Mouse (Mus musculus) lung, embryonic 16.5 days (tissue): ENCODE data around the gene Anapc7. TPM values are rescaled to one million over a fixed set of nuclear protein-coding genes. Genes with fewer than 3 reads are reported as not detected.

ENCODE experiments used
- ATAC-seq: fragments of 200-750 bp; cut with Nextera tagmentation; 2 replicates; pipeline ENCODE4 v1.8.0; 2017; ENCODE audit warnings: low read depth, mild to moderate bottlenecking, moderate library complexity
- H3K27ac ChIP-seq: fragments of 300-500 bp; sonication (generic); 2 replicates; pipeline ENCODE4 v1.5.1; 2014; ENCODE audit warnings: mild to moderate bottlenecking, control low read depth, low read length
- H3K27me3 ChIP-seq: fragments of 300-500 bp; sonication (generic); 2 replicates; pipeline ENCODE4 v1.6.1; 2014; ENCODE audit warnings: low read depth, low read length, mixed read lengths; ENCODE audit not compliant: control insufficient read depth, insufficient read depth
- H3K36me3 ChIP-seq: fragments of 300-500 bp; sonication (generic); 2 replicates; pipeline ENCODE4 v1.6.1; 2014; ENCODE audit warnings: low read length; ENCODE audit not compliant: control insufficient read depth, insufficient read depth
- H3K4me1 ChIP-seq: fragments of 300-500 bp; sonication (generic); replicated peaks from 2 replicates; pipeline ENCODE4 v1.6.1; 2014; ENCODE audit warnings: low read length, mixed read lengths; ENCODE audit not compliant: control insufficient read depth, insufficient read depth
- H3K4me2 ChIP-seq: fragments of 300-500 bp; sonication (generic); 2 replicates; pipeline ENCODE4 v1.6.1; 2014; ENCODE audit warnings: low read depth, low read length, control low read depth
- H3K4me3 ChIP-seq: fragments of 300-500 bp; sonication (generic); 2 replicates; pipeline ENCODE4 v1.5.1; 2014; ENCODE audit warnings: mild to moderate bottlenecking, low read length, control low read depth
- H3K9ac ChIP-seq: fragments of 300-500 bp; sonication (generic); 2 replicates; pipeline ENCODE4 v1.6.1; 2014; ENCODE audit warnings: low read length, control low read depth
- H3K9me3 ChIP-seq: fragments of 300-500 bp; sonication (generic); 2 replicates; pipeline ENCODE4 v1.6.1; 2016; ENCODE audit warnings: low read length; ENCODE audit not compliant: control insufficient read depth
- WGBS: fragments of 180-500 bp; shearing (Covaris S2); extraction: QIAGEN DNeasy Blood & Tissue Kit; methylation state at CpG from one replicate; pipeline ENCODE4 v1.1.7; 2014; 5-methylcytosine and 5-hydroxymethylcytosine counted together
- polyA plus RNA-seq: library from polyadenylated mRNA; unstranded; fragments of >200 nt; fragmentation: Nextera tagmentation; extraction: Ambion mirVana; gene quantifications from 2 replicates; pipeline ENCODE4 v1.2.1, GENCODE M21; 2015

Anapc7 gene
- polyA plus RNA-seq, 1 experiment from 2014 or later: 44.0 TPM

DNA sequence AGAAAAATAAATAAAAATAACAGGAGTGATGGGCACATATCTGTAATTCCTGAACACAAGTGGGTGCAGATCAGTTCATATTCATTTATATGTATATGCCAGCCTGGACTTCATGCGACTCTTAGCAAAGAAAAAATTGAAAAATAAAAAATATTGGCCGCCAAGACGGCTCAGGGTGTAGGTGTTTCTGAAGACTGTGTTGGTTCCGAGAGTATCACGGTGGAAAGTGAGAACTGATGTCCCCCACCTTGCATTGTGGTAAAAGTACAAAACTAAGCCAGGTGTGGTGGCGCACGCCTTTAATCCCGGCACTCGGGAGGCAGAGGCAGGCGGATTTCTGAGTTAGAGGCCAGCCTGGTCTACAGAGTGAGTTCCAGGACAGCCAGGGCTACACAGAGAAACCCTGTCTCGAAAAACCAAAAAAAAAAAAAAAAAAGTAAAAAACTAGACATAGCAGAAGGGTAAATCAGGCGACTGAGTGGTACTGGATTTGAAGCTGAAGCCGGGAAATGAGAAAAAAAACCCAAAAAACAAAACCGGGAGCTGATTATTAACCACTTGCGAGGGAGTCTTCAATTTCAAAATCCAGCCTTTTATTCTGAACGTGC is 30.2 kb upstream of the Anapc7 start:
- Histone ChIP-seq H3K27me3 (no peaks in the 10 kb centered on the region), H3K27ac (no peak overlapping the region), H3K4me2 (peak overlapping the region; percentile 37), H3K9ac (no peak overlapping the region; the same call in 1 of the 2 replicates), H3K9me3 (no peaks in the 10 kb centered on the region), H3K4me1 (peaks cover 9% of the 10 kb centered on the region; the same call in 1 of the 2 replicates), H3K36me3 (0 out of 2 replicates have a peak, but pooled peaks cover 2% of the 10 kb centered on the region), H3K4me3 (peak overlapping the region; percentile 97)
- WGBS: 48% methylated on average over 15 of the region's 16 CpGs
- no peak for ATAC-seq

DNA sequence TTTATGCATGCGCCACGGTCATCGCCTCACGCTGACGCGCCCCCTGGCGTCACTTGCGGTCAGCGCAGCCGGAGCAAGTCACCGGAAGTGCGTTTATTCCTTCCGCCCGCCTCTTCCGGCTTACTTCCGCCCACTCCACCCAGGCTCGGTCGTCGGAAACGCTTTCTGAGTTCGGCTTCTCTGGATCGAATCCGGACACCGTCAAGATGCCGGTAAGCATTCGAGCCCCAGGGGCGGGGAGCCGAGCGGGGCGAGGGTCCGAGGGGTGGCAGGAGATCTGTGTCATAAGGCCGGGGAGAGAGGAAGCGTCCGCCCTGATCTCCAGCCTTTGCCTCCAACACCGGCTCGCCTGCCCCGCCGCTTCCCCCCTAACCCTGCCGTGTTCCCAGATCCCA is 29.7 kb upstream of the Anapc7 start, which contains the start of gene Arpc3:
Arpc3 (plus strand) TSS at position 93 of the 395 bp plus-strand sequence.
- Histone ChIP-seq H3K4me1 (peaks cover 9% of the 10 kb centered on the region; the same call in 1 of the 2 replicates), H3K9me3 (no peaks in the 10 kb centered on the region), H3K27ac (peak within 1 kb of the TSS; percentile 55; the same call in 1 of the 2 replicates), H3K9ac (peak within 1 kb of the TSS; percentile 92), H3K27me3 (no peaks in the 10 kb centered on the region), H3K4me2 (peak within 1 kb of the TSS; percentile 90), H3K36me3 (0 out of 2 replicates have a peak, but pooled peaks cover 2% of the 10 kb centered on the region), H3K4me3 (peak within 1 kb of the TSS; percentile 97)
- WGBS: under 1% methylated on average over 39 of the region's 39 CpGs
- ATAC-seq: peak; percentile 92

DNA sequence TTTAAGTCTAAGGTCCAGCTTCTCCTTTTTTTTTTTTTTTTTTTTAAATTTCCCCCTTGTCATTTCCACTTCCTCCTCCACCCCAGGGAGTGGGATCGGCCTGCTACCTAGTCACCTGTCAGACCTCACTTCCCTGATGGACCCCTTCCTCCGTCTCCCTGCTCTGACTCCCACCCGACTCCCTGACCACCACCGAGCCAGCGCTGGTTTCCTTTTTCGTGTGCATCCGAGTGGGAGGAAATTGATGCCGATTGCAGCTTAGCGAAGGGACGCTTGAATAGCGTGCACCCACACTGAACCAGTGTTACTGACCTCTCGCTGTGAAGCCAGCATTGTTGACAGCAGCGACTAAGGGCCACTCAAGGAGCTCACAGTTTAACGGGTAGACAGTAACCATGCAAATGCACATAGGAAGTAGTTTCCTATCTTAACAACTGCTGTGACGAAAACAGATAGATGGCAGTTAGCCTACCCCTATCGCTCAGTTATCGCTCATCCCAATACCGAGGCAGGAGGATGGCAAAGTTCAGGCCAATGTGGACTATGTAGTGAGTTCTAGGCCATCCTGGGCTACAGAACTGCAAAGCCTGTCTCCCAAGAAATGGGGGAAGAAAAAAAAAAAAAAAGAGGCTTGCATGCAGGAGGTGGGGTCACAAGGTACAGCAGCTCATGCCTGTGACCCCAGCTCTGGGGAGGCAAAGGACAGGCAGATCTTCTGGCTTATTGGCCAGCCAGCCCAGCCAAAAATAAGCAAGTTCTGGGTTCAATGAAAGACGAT is 29.1 kb upstream of the Anapc7 start:
- Histone ChIP-seq H3K27ac (peak overlapping the region; percentile 55; the same call in 1 of the 2 replicates), H3K4me1 (peaks cover 9% of the 10 kb centered on the region; the same call in 1 of the 2 replicates), H3K4me3 (peak overlapping the region; percentile 97), H3K9me3 (no peaks in the 10 kb centered on the region), H3K4me2 (peak overlapping the region; percentile 90), H3K9ac (peak overlapping the region; percentile 92), H3K27me3 (no peaks in the 10 kb centered on the region), H3K36me3 (0 out of 2 replicates have a peak, but pooled peaks cover 2% of the 10 kb centered on the region)
- 0 out of 2 replicates have a peak, but pooled peaks have one; percentile 9 for ATAC-seq
- WGBS: 11% methylated on average over 19 of the region's 19 CpGs

GRCm38 (mm10) chr5:122393887-122394286 is 27.6 kb upstream of the Anapc7 start:
- H3K4me1 ChIP-seq: peaks cover 9% of the 10 kb centered on the region; the same call in 1 of the 2 replicates
- no peak overlapping the region for H3K4me3 ChIP-seq
- no peaks in the 10 kb centered on the region for H3K9me3 ChIP-seq
- H3K27me3 ChIP-seq: no peaks in the 10 kb centered on the region
- ATAC-seq: no peak
- WGBS: 62% methylated on average over 2 of the region's 2 CpGs
- no peak overlapping the region for H3K4me2 ChIP-seq
- no peak overlapping the region for H3K27ac ChIP-seq
- no peak overlapping the region for H3K9ac ChIP-seq
- peaks cover 5% of the 10 kb centered on the region for H3K36me3 ChIP-seq

- Histone ChIP-seq H3K4me3 (peak overlapping the region; percentile 19), H3K27ac (peak overlapping the region; percentile 84)
- peak; percentile 63 for ATAC-seq
These were observed 24.7 kb upstream of the Anapc7 start for GRCm38 (mm10) chr5:122396791-122397190.

GRCm38 (mm10) chr5:122397495-122397894 is 24.0 kb upstream of the Anapc7 start:
- 90% methylated on average over 8 of the region's 8 CpGs for WGBS
- Histone ChIP-seq H3K36me3 (peaks cover 10% of the 10 kb centered on the region), H3K9ac (no peak overlapping the region)

More at GRCm38 (mm10) chr5:122396791-122397190, 24.7 kb upstream of the Anapc7 start:
- H3K4me2 ChIP-seq: peak overlapping the region; percentile 30
- H3K27me3 ChIP-seq: no peaks in the 10 kb centered on the region
- peaks cover 18% of the 10 kb centered on the region; the same call in 1 of the 2 replicates for H3K4me1 ChIP-seq
- no peak overlapping the region for H3K9ac ChIP-seq
- 65% methylated on average over 10 of the region's 10 CpGs for WGBS
- H3K9me3 ChIP-seq: no peaks in the 10 kb centered on the region
- H3K36me3 ChIP-seq: peaks cover 6% of the 10 kb centered on the region

GRCm38 (mm10) chr5:122399871-122400270 is 21.6 kb upstream of the Anapc7 start:
- no peaks in the 10 kb centered on the region for H3K27me3 ChIP-seq
- no peak overlapping the region for H3K4me2 ChIP-seq
- 85% methylated on average over 8 of the region's 8 CpGs for WGBS
- ATAC-seq: no peak
- H3K9me3 ChIP-seq: no peaks in the 10 kb centered on the region
- H3K27ac ChIP-seq: no peak overlapping the region
- peaks cover 8% of the 10 kb centered on the region; the same call in 1 of the 2 replicates for H3K4me1 ChIP-seq
- H3K9ac ChIP-seq: no peak overlapping the region
- H3K4me3 ChIP-seq: no peak overlapping the region
- peaks cover 27% of the 10 kb centered on the region for H3K36me3 ChIP-seq

More at GRCm38 (mm10) chr5:122397495-122397894, 24.0 kb upstream of the Anapc7 start:
- Histone ChIP-seq H3K4me2 (no peak overlapping the region), H3K4me1 (peaks cover 16% of the 10 kb centered on the region; the same call in 1 of the 2 replicates), H3K4me3 (no peak overlapping the region), H3K27ac (peak overlapping the region; percentile 61), H3K27me3 (no peaks in the 10 kb centered on the region), H3K9me3 (no peaks in the 10 kb centered on the region)
- ATAC-seq: no peak

DNA sequence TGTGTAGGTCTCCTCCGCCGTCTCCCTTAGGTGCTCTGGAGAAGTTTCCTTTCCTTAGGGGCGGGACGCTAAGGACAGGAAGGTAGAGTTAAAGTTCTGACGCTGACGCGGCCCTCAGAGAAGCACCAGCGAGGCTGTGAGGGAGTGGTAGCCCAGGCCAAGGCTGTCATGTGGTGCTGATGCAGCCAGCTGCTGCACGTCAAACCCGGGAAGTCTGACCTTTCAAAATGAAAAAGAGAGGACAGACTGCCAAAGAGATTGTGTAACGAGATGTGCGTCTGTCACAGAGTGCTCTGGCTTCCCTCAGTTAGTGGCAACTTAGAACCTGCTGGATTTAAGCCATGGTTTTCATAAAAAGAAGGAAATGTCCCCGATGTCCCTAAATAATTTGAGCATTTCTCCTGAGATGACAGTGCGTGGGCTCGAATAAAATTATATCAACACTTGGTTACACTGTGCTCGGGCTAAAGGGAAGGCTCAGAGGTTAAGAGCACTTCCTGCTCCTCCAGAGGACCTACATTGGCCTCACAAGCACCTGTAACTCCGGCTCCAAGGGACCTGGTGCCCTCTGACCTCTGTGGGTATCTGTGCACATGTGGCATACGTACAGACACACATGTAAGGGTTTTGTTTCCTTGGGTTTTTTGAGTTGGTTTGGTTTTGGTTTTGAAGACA is 20.7 kb upstream of the Anapc7 start:
- no peak overlapping the region for H3K4me3 ChIP-seq
- no peaks in the 10 kb centered on the region for H3K27me3 ChIP-seq
- WGBS: 55% methylated on average over 18 of the region's 18 CpGs
- ATAC-seq: peak; percentile 81
- H3K36me3 ChIP-seq: peaks cover 35% of the 10 kb centered on the region
- no peak overlapping the region for H3K9ac ChIP-seq
- no peak overlapping the region for H3K27ac ChIP-seq
- no peaks in the 10 kb centered on the region for H3K9me3 ChIP-seq
- H3K4me2 ChIP-seq: no peak overlapping the region
- peaks cover 8% of the 10 kb centered on the region; the same call in 1 of the 2 replicates for H3K4me1 ChIP-seq
